Mouse (Mus musculus) embryo, embryonic 10.5 days (tissue): ENCODE measurements around the gene Mapkap1.

Experiments used
- DNase-seq: peaks from one replicate; pipeline ENCODE4 v3.0.0-alpha.2; 2015; ENCODE audit warnings: low spot score

Mapkap1 gene

GRCm38 (mm10) chr2:34630445-34630844, 223.9 kb downstream of the Mapkap1 start:
- DNase-seq: no peak

DNA sequence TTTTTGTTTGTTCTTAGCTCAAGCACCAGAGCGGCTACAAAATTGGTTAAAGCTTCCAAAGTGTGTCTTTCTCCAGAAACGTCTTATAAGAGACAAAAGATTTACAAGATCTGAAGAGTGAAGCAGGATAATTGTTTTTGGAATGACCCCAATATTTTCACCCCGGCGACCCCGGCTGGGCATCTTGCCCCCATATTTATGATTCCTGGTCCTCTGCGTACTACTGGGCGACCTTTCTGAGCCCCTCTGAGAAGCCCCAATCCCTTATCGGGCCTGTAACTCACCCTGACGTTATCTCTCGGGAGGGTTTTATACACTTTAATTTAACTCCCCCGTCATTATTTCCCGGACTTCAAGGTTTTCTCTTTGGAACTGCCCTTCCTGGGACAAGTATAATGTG, 225.5 kb downstream of the Mapkap1 start:
- DNase-seq: no peak

DNA sequence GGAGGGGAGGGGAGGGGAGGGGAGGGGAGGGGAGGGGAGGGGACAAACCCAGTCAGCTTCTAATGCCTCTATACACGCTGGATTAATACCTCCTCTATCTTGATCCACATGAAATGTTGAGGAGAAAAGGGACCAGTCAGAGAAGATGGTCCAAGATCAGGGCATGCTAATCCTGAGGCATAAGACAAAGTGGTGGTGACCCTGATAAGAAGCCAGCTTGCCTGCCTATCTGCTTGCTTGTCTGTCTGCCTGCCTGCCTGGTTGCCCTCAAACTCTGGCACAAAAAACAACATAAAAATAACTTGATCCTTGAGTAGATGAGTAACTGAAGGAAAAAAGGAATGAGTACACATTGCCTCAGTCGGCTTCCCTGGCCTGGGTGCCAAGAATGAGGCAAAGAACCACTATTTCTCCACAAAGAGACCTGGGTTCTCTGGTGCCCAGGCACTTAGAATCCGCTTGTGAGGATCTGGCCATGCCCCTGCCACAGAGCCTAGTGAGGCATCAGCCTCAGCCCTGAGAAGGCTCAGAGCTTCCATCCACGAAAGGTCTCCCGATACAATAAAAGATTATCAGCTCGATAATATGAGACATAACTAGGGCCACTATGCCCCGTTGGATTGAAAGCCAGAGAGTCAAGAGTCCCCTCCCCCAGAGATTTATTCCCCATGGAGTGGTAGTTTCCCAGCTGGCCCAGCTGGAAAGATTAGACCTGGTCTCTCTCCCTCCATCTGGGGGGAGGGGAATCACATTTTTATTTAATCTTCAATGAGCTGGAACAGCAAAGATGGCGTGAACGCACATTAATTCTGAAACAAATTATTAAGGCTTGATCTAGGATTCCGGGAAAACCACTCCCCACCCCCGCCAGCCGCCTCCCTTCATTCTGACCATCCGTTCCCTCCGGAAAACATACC, 228.9 kb downstream of the Mapkap1 start:
- DNase-seq: peak; percentile 19

DNA sequence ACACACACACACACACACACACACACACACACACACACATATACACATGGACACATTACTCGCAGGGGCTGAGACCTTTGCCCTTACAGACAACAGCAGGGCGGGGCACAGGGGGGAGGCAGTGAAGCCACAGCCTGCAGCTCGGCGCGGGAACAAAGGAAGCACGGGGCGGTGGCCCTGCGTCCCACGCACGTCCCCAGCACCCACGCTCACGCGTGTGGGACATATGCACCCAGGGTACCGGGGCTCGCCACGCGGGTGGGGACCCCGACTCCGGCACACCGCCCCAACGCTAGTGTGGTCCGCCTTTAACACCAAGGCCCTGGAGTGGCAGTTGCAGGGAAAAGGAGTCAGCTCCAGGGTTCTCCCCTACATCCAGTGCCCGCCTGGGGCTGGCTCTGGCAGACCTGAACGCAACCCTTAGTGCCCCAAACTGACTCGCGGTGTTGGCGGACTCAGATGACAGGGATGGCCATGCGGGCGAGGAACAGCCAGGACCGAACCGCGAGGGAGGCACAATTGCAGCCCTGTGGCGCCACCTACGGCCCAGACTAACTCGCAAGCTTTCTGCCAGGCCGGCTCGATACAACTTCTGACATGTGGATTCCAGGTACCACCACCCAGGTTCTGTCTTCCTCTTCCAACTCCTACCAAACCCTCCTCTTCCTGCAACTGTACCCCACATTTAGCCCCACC, 232.5 kb downstream of the Mapkap1 start:
- peak; percentile 93 for DNase-seq

- no peak for DNase-seq
Measured at GRCm38 (mm10) chr2:34639725-34640124, 233.2 kb downstream of the Mapkap1 start.

DNA sequence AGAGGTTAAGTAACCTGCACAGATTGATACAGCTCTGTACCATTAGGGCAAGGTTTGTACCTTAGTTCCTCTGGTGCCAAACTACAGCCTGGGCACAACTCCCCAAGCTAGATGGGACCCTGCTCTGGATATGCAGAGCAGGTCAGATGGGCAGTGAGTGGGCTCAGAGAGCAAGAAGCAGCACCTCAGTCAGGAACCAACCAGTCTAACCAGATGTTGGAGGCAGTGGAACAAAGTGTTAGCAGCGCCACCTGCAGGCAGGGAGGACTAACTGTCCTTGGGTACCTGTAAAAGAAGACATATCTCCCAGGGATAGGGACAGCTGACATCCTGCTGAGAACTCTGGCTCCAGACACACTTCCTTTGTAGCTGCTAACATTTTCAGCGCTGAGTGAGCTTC, 235.8 kb downstream of the Mapkap1 start:
- DNase-seq: peak; percentile 48

- DNase-seq: peak; percentile 65
Measured at GRCm38 (mm10) chr2:34644571-34645526, 238.3 kb downstream of the Mapkap1 start.

DNA sequence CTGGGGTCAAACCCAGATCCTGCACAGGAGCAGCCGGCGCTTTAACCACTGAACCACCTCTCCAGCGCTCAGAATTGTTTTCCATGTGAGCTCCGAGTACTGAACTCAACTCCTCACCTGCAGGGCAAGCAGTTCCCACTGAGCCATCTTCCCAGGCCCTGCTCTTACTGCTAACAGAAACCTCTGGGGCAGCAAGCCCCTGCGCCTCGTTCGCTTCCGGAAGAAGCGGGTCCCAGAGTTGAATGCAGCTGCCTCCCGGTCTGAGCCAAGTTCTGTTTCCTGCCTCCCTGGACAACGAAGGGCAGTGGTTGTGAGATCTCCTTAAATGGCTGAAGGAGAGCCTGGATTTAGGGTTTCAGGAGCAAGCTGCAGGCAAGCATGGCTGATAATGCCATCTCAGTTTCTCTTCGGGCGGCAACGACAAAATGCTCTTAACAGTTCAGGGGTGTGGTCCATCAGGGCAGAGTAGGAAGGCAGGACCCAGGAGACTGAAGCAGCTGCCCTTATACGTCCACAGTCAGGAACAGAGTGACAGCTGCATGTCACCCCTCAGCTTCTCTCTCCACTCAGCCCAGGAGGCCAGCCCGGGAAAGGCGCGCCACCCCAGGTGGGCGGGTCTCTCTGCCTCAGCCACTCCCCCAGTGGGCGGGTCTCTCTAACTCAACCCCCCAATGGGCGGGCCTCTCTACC, 239.4 kb downstream of the Mapkap1 start:
- DNase-seq: peak; percentile 85

DNA sequence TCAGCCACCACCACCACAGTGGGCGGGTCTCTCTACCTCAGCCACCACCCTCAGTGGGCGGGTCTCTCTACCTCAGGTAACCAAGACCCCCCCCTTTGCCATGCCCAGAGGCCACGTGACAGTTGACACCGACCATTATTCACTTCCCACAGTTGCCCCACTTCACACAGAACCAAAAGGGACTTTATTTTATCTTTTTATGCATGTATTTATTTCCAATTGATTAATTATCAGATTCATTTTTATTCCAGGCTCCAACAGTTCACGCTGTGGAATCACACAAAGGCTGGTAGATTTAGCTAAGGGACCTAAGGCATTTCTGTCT, 239.9 kb downstream of the Mapkap1 start:
- no peak for DNase-seq

DNA sequence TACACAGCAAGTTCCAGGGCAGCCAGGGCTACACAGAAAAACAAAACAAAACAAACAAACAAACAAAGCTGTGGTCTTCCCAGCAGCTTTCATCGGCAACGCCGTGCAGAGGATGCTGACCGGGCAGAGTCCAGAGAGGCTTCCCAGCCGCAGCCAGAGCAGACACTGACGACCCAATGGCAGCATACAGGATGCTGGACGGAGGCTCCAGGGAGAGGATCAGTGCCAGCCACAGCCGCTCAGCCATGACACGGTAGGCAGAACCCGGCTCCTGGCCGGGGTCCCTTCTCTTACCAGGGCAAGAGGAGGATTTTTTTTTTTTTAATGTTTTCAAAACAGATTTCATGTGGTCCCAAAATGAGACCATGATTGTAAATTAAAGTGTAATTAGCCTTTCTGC, 240.8 kb downstream of the Mapkap1 start:
- DNase-seq: no peak

DNA sequence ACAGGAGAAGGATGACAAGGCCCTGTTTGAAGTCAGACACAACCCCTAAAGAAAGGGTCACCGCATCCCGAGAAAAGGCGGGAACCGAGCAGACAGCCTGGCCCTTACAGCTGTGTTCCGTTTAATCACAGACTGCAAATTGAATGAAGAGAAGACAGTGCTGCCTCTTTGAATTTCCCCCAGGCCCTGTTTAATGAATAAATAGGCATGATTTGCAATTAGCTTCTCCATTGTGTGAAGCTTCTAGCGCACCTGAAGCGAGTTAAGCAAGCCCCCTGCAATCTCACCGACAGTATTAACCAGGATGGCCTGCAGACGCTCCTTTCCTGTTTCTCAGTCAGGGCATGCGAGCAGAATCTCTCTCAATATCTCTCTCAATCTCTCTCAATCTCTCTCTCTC, 261.2 kb downstream of the Mapkap1 start:
- DNase-seq: peak; percentile 9

DNA sequence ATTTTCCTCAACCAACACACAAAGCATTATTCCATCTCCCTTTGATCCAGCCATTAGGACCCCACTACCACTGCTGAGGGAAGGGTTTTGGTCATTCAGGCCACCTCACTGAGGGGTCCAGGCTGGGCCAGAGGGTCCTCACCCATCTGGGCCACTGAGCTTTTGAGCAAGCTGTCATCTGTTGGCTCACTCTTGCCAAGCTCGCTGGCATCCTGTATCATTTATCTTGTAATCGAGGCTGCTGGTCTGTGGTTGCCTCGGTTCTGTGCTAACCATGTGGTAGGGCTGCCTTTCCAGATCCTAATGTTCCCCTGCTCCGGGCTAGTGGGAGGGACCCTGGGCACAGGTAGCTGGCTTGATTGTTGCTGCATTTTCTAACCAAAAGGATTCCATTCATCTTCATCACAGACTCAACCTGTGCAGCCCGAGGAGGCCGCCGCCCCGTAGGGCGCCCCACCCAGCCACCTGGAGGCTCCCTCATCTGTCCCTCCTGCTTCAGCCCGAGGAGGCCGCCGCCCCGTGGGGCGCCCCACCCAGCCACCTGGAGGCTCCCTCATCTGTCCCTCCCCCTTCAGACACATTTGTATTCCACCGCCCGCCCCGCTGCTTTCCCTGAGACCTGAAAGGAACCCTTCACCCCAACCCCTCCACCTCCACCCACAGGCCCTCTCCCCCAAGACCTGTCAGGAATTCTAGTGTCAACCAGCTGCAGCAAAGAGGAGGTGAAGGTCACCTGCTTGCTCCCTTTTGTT, 262.0 kb downstream of the Mapkap1 start:
- DNase-seq: no peak

DNA sequence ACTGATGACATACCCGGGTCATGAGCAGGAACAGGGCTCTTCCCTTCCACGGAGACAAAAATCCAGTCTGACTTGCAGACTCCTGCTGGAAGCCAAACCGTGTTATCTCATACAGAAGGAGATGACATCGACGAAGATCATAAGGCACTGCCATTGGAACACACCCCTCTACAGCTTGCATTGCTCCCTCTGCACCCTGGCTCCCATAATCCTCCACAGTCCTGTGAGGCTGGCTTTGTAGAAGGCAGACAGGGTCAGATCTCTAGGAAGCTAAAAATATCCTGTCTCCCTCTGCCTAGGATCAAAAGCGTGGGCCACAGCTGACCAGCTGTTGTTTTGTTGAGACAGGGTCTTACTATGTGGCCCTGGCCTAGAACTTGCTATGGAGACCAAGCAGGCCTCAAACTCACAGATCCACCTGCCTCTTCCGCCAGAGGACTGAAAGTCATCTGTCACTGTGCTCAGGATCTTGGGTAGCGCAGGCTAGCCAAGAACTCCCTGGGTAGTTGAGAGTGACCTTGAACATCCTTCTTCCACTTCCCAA, 262.7 kb downstream of the Mapkap1 start:
- DNase-seq: no peak

DNA sequence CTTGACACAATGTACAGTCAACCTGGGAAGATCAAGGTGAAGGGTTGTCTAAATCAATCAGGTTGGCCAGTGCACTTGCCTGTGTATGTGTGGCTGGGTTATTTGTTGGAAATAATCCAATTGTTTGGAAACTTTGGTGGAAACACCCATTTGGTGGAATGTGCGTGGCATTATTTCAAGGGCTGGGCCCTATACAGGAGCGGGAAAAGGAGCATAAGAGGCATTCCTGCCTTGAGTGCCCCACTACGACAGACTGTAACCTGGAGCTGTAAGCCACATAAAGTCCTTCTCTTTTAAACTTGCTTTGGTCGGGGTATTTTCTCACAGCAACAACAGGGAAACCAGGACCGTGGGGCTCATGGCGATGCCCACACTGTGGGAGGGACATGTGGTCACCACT, 263.9 kb downstream of the Mapkap1 start:
- DNase-seq: no peak

- peak; percentile 81 for DNase-seq
Measured at GRCm38 (mm10) chr2:34671385-34672026, 264.9 kb downstream of the Mapkap1 start.

GRCm38 (mm10) chr2:34673846-34674245, 267.3 kb downstream of the Mapkap1 start:
- no peak for DNase-seq
